17 mouse cellular contexts compared by ENCODE assay signal in the genomic region with DNA sequence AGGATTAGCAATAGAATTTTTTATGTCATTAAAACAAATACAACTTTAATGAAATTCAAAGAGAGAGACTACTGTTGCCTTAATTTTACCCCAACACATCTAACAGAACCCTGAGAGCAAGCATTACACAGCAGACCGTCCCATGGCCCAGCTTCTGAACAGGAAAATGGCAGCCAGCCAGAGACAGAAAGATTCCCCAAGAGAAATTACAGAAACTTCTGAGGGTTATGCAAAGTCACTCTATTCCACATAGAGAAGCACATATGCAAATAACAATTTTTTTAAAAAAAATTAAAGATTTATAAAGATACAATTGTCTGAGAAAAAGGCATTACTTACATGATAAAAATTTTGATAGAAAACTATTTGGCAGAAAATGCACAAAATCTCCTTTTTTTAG. TPM values are rescaled to one million over a fixed set of nuclear protein-coding genes. Genes with fewer than 3 reads are reported as not detected.
"Had no signal": no experiment of that assay in that cellular context is flagged by ENCODE, and none has a peak within 500 bp of the region (broad histone marks: within the 10 kb centered on the region; RNA-seq: fewer than 3 reads in every experiment).

No protein-coding gene starts in this region.

- DNase-seq: kidney, postnatal 25 days; lung, adult 2 months; lung, postnatal 10 days; thymus, postnatal 4 days had no signal

- H3K4me1 ChIP-seq: limb, embryonic 10.5 days; liver, embryonic 15.5 days; midbrain, embryonic 15.5 days; neural tube, embryonic 12.5 days had no signal

- H3K9ac ChIP-seq: liver, embryonic 15.5 days; midbrain, embryonic 15.5 days; neural tube, embryonic 12.5 days had no signal

- H3K36me3 ChIP-seq: limb, embryonic 10.5 days; liver, embryonic 15.5 days; midbrain, embryonic 15.5 days; neural tube, embryonic 12.5 days had no signal

- H3K4me2 ChIP-seq: liver, embryonic 11.5 days; liver, embryonic 15.5 days; midbrain, embryonic 11.5 days; midbrain, embryonic 15.5 days; neural tube, embryonic 12.5 days had no signal

- H3K9me3 ChIP-seq: limb, embryonic 10.5 days; liver, embryonic 15.5 days; megakaryocyte, embryonic 14.5 days; midbrain, embryonic 15.5 days; neural tube, embryonic 12.5 days had no signal

- H3K27ac ChIP-seq: left cerebral cortex, adult 2 months; limb, embryonic 10.5 days; liver, embryonic 15.5 days; macrophage; midbrain, embryonic 15.5 days; neural tube, embryonic 12.5 days; stomach, postnatal 0 days had no signal

- H3K27me3 ChIP-seq: liver, embryonic 15.5 days; midbrain, embryonic 15.5 days; neural tube, embryonic 12.5 days had no signal

- ATAC-seq: midbrain, embryonic 15.5 days had no signal

- H3K4me3 ChIP-seq: left cerebral cortex, adult 2 months; limb, embryonic 10.5 days; liver, embryonic 15.5 days; megakaryocyte, embryonic 14.5 days; midbrain, embryonic 15.5 days; neural tube, embryonic 12.5 days had no signal

RNA-seq across cellular contexts. Expression of a gene that starts 23.7 kb away (rescaled TPM):
- total RNA-seq: monocyte, adult 5-6 weeks; neutrophil, adult 5-6 weeks had no signal
- polyA plus RNA-seq: limb, embryonic 10.5 days; liver, embryonic 11.5 days; liver, embryonic 15.5 days; macrophage; small intestine, adult 2 months had no signal
